Mouse (Mus musculus) urinary bladder, postnatal 4 days (tissue): ENCODE measurements around the gene A730046J19Rik.

Source experiments
- DNase-seq, 2 experiments: peaks; one replicate each; pipeline ENCODE4 v3.0.0; 2021 to 2022; ENCODE audit warnings: low spot score in 2 of 2

A730046J19Rik gene

GRCm38 (mm10) chrX:144153523-144153922, at the start of gene A730046J19Rik:
Gene A730046J19Rik (plus strand): TSS chrX:144153695.
- no peak for DNase-seq

GRCm38 (mm10) chrX:144104619-144105416, 48.7 kb upstream of the A730046J19Rik start:
- DNase-seq: no peak

GRCm38 (mm10) chrX:144136281-144136680, 17.2 kb upstream of the A730046J19Rik start:
- DNase-seq: no peak

GRCm38 (mm10) chrX:144149987-144150386, 3.5 kb upstream of the A730046J19Rik start:
- no peak for DNase-seq

GRCm38 (mm10) chrX:144154111-144154510, 616 bp downstream of the A730046J19Rik start:
- no peak for DNase-seq

- no peak for DNase-seq
Measured at GRCm38 (mm10) chrX:144162936-144163335, 9.4 kb downstream of the A730046J19Rik start.
